9 mouse cellular contexts compared by ENCODE assay signal in genomic region chr3:94565557-94565956, GRCm38 (mm10). TPM values are rescaled to one million over a fixed set of nuclear protein-coding genes. Genes with fewer than 3 reads are reported as not detected.
DNase-seq lines count a peak whose midpoint lies in the region; ATAC-seq and TF ChIP-seq lines count a peak whose summit lies in the region.
"Had no signal": no experiment of that assay in that cellular context is flagged by ENCODE, and none has a peak within 500 bp of the region (broad histone marks: within the 10 kb centered on the region; RNA-seq: fewer than 3 reads in every experiment).

No protein-coding gene starts in this region.

- peak overlapping the region; percentile 57; the same call in 1 of the 2 replicates for H3K27ac ChIP-seq in intestine, embryonic 14.5 days (ENCODE audit: low read depth)
- H3K27ac ChIP-seq in intestine, postnatal 0 days (ENCODE audit: low read depth, low read length): no peak overlapping the region
- H3K27ac ChIP-seq in CH12.LX (ENCODE audit: insufficient read depth, low read depth): no peak overlapping the region

- ATAC-seq in intestine, embryonic 14.5 days (replicated peaks; ENCODE audit: low FRiP score, low TSS enrichment, low read depth): peak; percentile 50; the same call in 1 of the 2 replicates
- no peak for ATAC-seq in intestine, postnatal 0 days

- no peaks in the 10 kb centered on the region for H3K27me3 ChIP-seq in intestine, embryonic 14.5 days (replicated peaks; ENCODE audit: control insufficient read depth, insufficient read depth, low read length)
- no peaks in the 10 kb centered on the region for H3K27me3 ChIP-seq in intestine, postnatal 0 days (replicated peaks; ENCODE audit: control insufficient read depth, insufficient read depth, low read length)
- H3K27me3 ChIP-seq in CH12.LX (replicated peaks): no peaks in the 10 kb centered on the region

- peaks cover 7% of the 10 kb centered on the region for H3K36me3 ChIP-seq in intestine, embryonic 14.5 days (ENCODE audit: control insufficient read depth, insufficient read depth, low read length)
- H3K36me3 ChIP-seq in intestine, postnatal 0 days (ENCODE audit: control insufficient read depth, insufficient read depth): 0 out of 2 replicates have a peak, but pooled peaks cover 5% of the 10 kb centered on the region
- peaks cover 8 to 35% of the 10 kb centered on the region in 2 experiments for H3K36me3 ChIP-seq in CH12.LX (replicated peaks in 1 of 2; ENCODE audit: control insufficient read depth in 1 of 2, insufficient read depth in 1 of 2, low read length in 1 of 2)

- H3K4me3 ChIP-seq in intestine, embryonic 14.5 days (ENCODE audit: low read depth, low read length): no peak overlapping the region
- no peak overlapping the region for H3K4me3 ChIP-seq in intestine, postnatal 0 days (ENCODE audit: low read depth, low read length)
- no peak overlapping the region for H3K4me3 ChIP-seq in CH12.LX (replicated peaks in 1 of 3; ENCODE audit: low read depth in 2 of 3, low read length in 2 of 3, poor library complexity in 1 of 3)

- TF ChIP-seq RAD21 in CH12.LX (IDR thresholded peaks at IDR 0.05; ENCODE audit: low read depth, low read length): no peak

- H3K9me3 ChIP-seq in intestine, embryonic 14.5 days (ENCODE audit: control insufficient read depth, low read length): no peaks in the 10 kb centered on the region
- no peaks in the 10 kb centered on the region for H3K9me3 ChIP-seq in intestine, postnatal 0 days (ENCODE audit: control insufficient read depth)
- H3K9me3 ChIP-seq in CH12.LX (replicated peaks; ENCODE audit: low read length): no peaks in the 10 kb centered on the region

- 0 out of 2 replicates have a peak, but pooled peaks cover 13% of the 10 kb centered on the region for H3K79me2 ChIP-seq in CH12.LX (replicated peaks; ENCODE audit: control insufficient read depth, extremely low read depth, insufficient read depth, poor library complexity, severe bottlenecking)

- no peak for TF ChIP-seq EP300 in CH12.LX (IDR thresholded peaks at IDR 0.05; ENCODE audit: low read length)

- peaks cover 33% of the 10 kb centered on the region for H3K4me1 ChIP-seq in intestine, embryonic 14.5 days (replicated peaks; ENCODE audit: control insufficient read depth, insufficient read depth, low read length)
- no peaks in the 10 kb centered on the region for H3K4me1 ChIP-seq in intestine, postnatal 0 days (replicated peaks; ENCODE audit: control insufficient read depth, insufficient read depth, low read length)
- peaks cover 2 to 71% of the 10 kb centered on the region in 2 experiments; a peak in 3 of 4 replicates for H3K4me1 ChIP-seq in CH12.LX (ENCODE audit: control insufficient read depth in 1 of 2, insufficient read depth in 2 of 2)

- in situ Hi-C loops in CH12.LX (cut with MboI; ENCODE audit: low pct_ligation_motif_present, low pct_unique_long_range_greater_than_20kb, low sequenced_read_pairs): no loop called here

- dilution Hi-C loops in CH12.LX (cut with MboI; ENCODE audit: extremely low pct_ligation_motif_present, extremely low pct_unique_long_range_greater_than_20kb, low sequenced_read_pairs): no loop called here

- WGBS in intestine, embryonic 14.5 days: 51% methylated on average over 2 of the region's 2 CpGs
- 67% methylated on average over 2 of the region's 2 CpGs for WGBS in intestine, postnatal 0 days

- no peak for TF ChIP-seq POLR2A in CH12.LX (IDR thresholded peaks at IDR 0.05; ENCODE audit: low read depth, low read length)

- no peak overlapping the region for H3K9ac ChIP-seq in intestine, embryonic 14.5 days (ENCODE audit: low read length)
- no peak overlapping the region for H3K9ac ChIP-seq in intestine, postnatal 0 days (ENCODE audit: low read depth, low read length)
- no peak overlapping the region for H3K9ac ChIP-seq in CH12.LX (ENCODE audit: insufficient read depth, low read depth)

- TF ChIP-seq CTCF in intestine, postnatal 0 days (IDR thresholded peaks at IDR 0.05; ENCODE audit: low read depth): no peak
- no peak for TF ChIP-seq CTCF in CH12.LX (conservative IDR thresholded peaks at IDR 0.05 in 1 of 2, IDR thresholded peaks at IDR 0.05 in 1 of 2; ENCODE audit: low read depth in 2 of 2, low read length in 2 of 2)

- no peak for DNase-seq in intestine, embryonic 14.5 days (ENCODE audit: low spot score)
- DNase-seq in CH12.LX (ENCODE audit: extremely low read depth): no peak
- peak; percentile 43 for DNase-seq in embryo, embryonic 10.5 days (ENCODE audit: low spot score)
- peak; percentile 19 for DNase-seq in lung, postnatal 36 days
- no peak for DNase-seq in right cerebral cortex, postnatal 36 days (ENCODE audit: low spot score in 2 of 2)
- DNase-seq in layer of hippocampus, postnatal 25 days (ENCODE audit: extremely low spot score in 1 of 2, low spot score in 1 of 2): no peak
- no peak for DNase-seq in adrenal gland, adult 18-20 months (ENCODE audit: low spot score in 2 of 2)
- DNase-seq: adrenal gland, postnatal 10 days had no signal

- no peak overlapping the region for H3K4me2 ChIP-seq in intestine, embryonic 14.5 days (ENCODE audit: low read length)
- H3K4me2 ChIP-seq in intestine, postnatal 0 days (replicated peaks; ENCODE audit: low read depth): no peak overlapping the region
- no peak overlapping the region for H3K4me2 ChIP-seq in CH12.LX (ENCODE audit: insufficient read depth, low read depth, poor library complexity, severe bottlenecking)

TF ChIP-seq in CH12.LX, 34 proteins besides CTCF, POLR2A, EP300 and RAD21:
- TF ChIP-seq MAZ (IDR thresholded peaks at IDR 0.05; ENCODE audit: low read depth, low read length): no peak
- 0 out of 2 replicates have a peak, but pooled peaks have one; percentile 19 for TF ChIP-seq ZNF384 (IDR thresholded peaks at IDR 0.05; ENCODE audit: low read depth, low read length)
- TF ChIP-seq ZKSCAN1 (IDR thresholded peaks at IDR 0.05; ENCODE audit: borderline replicate concordance, low read depth, low read length): no peak

RNA-seq across cellular contexts. Expression of gene Snx27, which starts 17.0 kb away (rescaled TPM):
- polyA plus RNA-seq in intestine, embryonic 14.5 days (2014; fragmentation: Nextera tagmentation; extraction: Ambion mirVana): 28.6 and 33.8 TPM in 2 replicates
- 20.9 and 26.5 TPM in 2 replicates for polyA plus RNA-seq in intestine, postnatal 0 days (2015; fragmentation: Nextera tagmentation; extraction: Ambion mirVana)
- total RNA-seq in CH12.LX (2012; rRNA removed) (23.1 and 24.9 TPM in 2 replicates), CH12.LX (2014; rRNA removed) (31.3 and 34.9 TPM in 2 replicates)
- polyA plus RNA-seq in CH12.LX (2012; ENCODE audit: insufficient read length, low read depth): 30.2 and 35.3 TPM in 2 replicates
- total RNA-seq in layer of hippocampus, postnatal 25 days (2021): 100 to 1,000 TPM in 1 of 2 experiments, 10 to 100 TPM in 1; 96.6 to 103 TPM
- 10 to 100 TPM; 43.7 to 49.9 TPM for total RNA-seq in adrenal gland, adult 18-20 months (2021)

Comparison
In these comparisons a context has a peak if more than half of its experiments do, and no peak if none do; other contexts are left out.
1. DNase-seq: peak in embryo, embryonic 10.5 days (single experiment) and lung, postnatal 36 days (single experiment); none in intestine, embryonic 14.5 days (single experiment), CH12.LX (single experiment), right cerebral cortex, postnatal 36 days (0 of 2), layer of hippocampus, postnatal 25 days (0 of 2) and adrenal gland, adult 18-20 months (0 of 2).